Comparison of ENCODE assay signal across 20 mouse cellular contexts in genomic region chr5:6298571-6298970, GRCm38 (mm10).
"Had no signal": no experiment of that assay in that cellular context is flagged by ENCODE, and none has a peak within 500 bp of the region (broad histone marks: within the 10 kb centered on the region; RNA-seq: fewer than 3 reads in every experiment).

No protein-coding gene starts in this region.

- H3K27me3 ChIP-seq: midbrain, embryonic 12.5 days; neural tube, embryonic 13.5 days; neural tube, embryonic 15.5 days; stomach, embryonic 15.5 days had no signal

- DNase-seq: lung, adult 18-20 months; lung, embryonic 14.5 days; lung, postnatal 10 days; lung, postnatal 4 days; midbrain, embryonic 14.5 days; retina, postnatal 1 day; right cerebral cortex, adult 18-20 months; right cerebral cortex, postnatal 25 days; right cerebral cortex, postnatal 4 days; spleen, adult 18-20 months; thymus, adult 18-20 months; thymus, postnatal 14 days; thymus, postnatal 36 days had no signal

- H3K36me3 ChIP-seq: midbrain, embryonic 10.5 days; midbrain, embryonic 12.5 days; neural tube, embryonic 13.5 days; neural tube, embryonic 15.5 days; stomach, embryonic 15.5 days had no signal

- H3K9ac ChIP-seq: lung, embryonic 14.5 days; midbrain, embryonic 12.5 days; neural tube, embryonic 13.5 days; neural tube, embryonic 15.5 days; stomach, embryonic 15.5 days had no signal

- H3K4me3 ChIP-seq: midbrain, embryonic 10.5 days; midbrain, embryonic 12.5 days; myocyte; neural tube, embryonic 13.5 days; neural tube, embryonic 15.5 days; stomach, embryonic 15.5 days had no signal

- H3K4me1 ChIP-seq: midbrain, embryonic 12.5 days; neural tube, embryonic 13.5 days; neural tube, embryonic 15.5 days; stomach, embryonic 15.5 days had no signal

- ATAC-seq: midbrain, embryonic 16.5 days had no signal

- H3K4me2 ChIP-seq: lung, embryonic 14.5 days; midbrain, embryonic 12.5 days; neural tube, embryonic 13.5 days; neural tube, embryonic 15.5 days; stomach, embryonic 15.5 days had no signal

- H3K27ac ChIP-seq: midbrain, embryonic 10.5 days; midbrain, embryonic 12.5 days; neural tube, embryonic 13.5 days; neural tube, embryonic 15.5 days; stomach, embryonic 15.5 days had no signal

- H3K9me3 ChIP-seq: midbrain, embryonic 10.5 days; midbrain, embryonic 12.5 days; neural tube, embryonic 13.5 days; neural tube, embryonic 15.5 days; stomach, embryonic 15.5 days had no signal
